Mouse (Mus musculus) ES-Bruce4 (cell line): ENCODE data around the gene Irf1.

ENCODE experiments used
- EP300 ChIP-seq: IDR thresholded peaks from 2 replicates; pipeline ENCODE4 v1.6.1; 2011; ENCODE audit warnings: low read depth, low read length; ENCODE audit not compliant: insufficient read depth
- POLR2A ChIP-seq: IDR thresholded peaks from one replicate; pipeline ENCODE4 v1.8.1; 2011; ENCODE audit warnings: low read length; ENCODE audit not compliant: insufficient read depth

DNA sequence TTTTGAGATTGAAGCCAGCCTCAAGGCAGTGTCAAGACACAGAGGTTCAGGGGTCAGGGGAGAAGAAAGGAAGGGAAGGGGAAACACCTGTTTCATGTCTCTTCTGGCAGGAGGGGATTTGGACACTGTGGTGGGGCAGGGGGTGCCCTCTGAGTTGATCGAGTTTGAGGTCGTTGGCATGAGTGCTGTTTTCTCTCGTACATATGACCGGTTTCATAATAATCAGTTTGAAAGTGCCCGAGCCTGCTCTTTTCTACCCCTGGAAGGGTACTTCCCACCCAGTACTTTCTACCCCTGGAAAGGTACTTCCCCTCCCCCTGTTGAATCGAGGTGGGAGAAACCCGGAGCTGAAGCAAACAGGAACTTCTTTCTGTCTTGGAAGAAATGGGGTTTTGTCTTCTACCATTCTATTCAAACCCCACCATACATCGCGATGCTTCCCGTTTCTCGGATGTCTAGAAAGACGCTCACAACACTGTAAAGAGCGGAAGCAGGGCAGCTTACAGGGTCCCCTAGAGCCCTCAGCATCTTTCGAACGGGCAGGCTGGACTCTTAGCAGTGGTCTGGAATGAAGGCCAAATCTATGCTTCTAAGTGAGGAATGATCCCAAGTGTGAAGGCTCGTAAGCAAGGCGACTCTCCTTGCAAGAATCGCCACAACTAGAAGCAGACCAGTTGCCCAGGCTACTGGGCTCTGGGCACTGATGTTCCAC lies 34.7 kb upstream of the Irf1 start:
- no peak for TF ChIP-seq EP300
- no peak for TF ChIP-seq POLR2A
